Mouse (Mus musculus) kidney, adult 2 months (tissue): ENCODE data around the gene Abca3.
A peak's percentile ranks its signal among the peaks of the same experiment; 100 is the strongest.

ENCODE experiments used
- CTCF ChIP-seq: fragments of 200-500 bp; conservative IDR thresholded peaks from 2 replicates; pipeline ENCODE4 v1.5.1; 2011; ENCODE audit warnings: low read depth, mild to moderate bottlenecking, control low read depth, low read length, moderate library complexity, mixed read lengths; ENCODE audit not compliant: insufficient read depth, insufficient read length
- POLR2A ChIP-seq: fragments of 200-500 bp; IDR thresholded peaks from one replicate; pipeline ENCODE4 v1.6.1; 2011; ENCODE audit warnings: low read depth, low read length, control low read depth

DNA sequence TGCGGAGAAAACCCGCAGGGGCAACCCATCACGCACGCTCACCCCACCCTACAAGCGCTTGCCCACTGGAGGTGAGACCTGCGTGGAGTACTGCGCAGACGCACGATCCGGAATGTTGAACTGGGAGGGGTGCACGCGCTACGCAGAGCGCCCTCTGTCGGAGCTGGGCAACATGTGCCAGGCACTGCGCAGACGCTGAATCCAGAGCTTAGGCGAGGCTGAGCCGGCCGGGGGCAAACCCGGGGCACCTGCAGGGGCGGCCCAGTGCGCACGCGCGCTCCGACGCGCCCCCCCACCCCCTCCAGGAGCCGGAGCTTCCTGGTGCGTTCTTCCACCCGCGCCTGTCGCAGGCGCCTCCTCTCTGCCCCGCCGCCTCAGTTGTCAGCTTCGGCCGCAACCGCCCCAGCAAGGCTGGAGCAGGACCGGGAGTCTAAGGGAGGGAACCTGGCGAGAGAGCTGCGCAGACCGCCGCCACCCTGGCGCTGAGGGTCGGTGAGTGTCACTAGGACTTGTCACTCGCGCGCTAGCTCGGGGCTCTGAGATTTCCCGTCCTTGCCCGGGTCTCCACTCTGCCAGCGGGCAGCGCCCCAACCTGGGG, at the start of gene Abca3:
- TF ChIP-seq CTCF (peak; percentile 97; the same call in 1 of the 2 replicates), POLR2A (peak; percentile 20)
